Mouse (Mus musculus) frontal cortex, adult 2 months (tissue): ENCODE results near the gene Eml3. TPM values are rescaled to one million over a fixed set of nuclear protein-coding genes. Genes with fewer than 3 reads are reported as not detected.

Source experiments
- DNase-seq, 2 experiments: peaks; one replicate each; pipeline ENCODE4 v3.0.0; 2022; ENCODE audit warnings: low spot score in 1 of 2; ENCODE audit errors: extremely low spot score in 1 of 2
- polyA plus RNA-seq: library from polyadenylated mRNA; depleted of rRNA; stranded (reverse); fragments of >200 nt; gene quantifications from 2 replicates; pipeline ENCODE4 v1.2.3, GENCODE M21; 2012

Gene Eml3
- polyA plus RNA-seq, 1 experiment = 14.1 TPM

GRCm38 (mm10) chr19:8911810-8912209 lies 17.5 kb upstream of the Eml3 start:
- peak in 1 of 2 experiments; percentile 60 for DNase-seq

GRCm38 (mm10) chr19:8914212-8914611 lies 15.1 kb upstream of the Eml3 start:
- DNase-seq = peak in 1 of 2 experiments; percentile 42

GRCm38 (mm10) chr19:8919000-8919399 lies 10.4 kb upstream of the Eml3 start:
- DNase-seq = no peak

GRCm38 (mm10) chr19:8919684-8920072 lies 9.7 kb upstream of the Eml3 start:
- no peak for DNase-seq

- peak; percentile 91 to 95 for DNase-seq
Measured at GRCm38 (mm10) chr19:8920073-8920736, 9.1 kb upstream of the Eml3 start, which contains the start of gene B3gat3. B3gat3 (plus strand) TSS chr19:8920374.

- DNase-seq = no peak
Measured at GRCm38 (mm10) chr19:8920836-8921291, 8.5 kb upstream of the Eml3 start.

GRCm38 (mm10) chr19:8921741-8922140 lies 7.6 kb upstream of the Eml3 start:
- DNase-seq = no peak

- DNase-seq = no peak
Measured at GRCm38 (mm10) chr19:8926766-8927165, 2.6 kb upstream of the Eml3 start.

GRCm38 (mm10) chr19:8927891-8928525 lies 1.3 kb upstream of the Eml3 start:
- no peak for DNase-seq

- no peak for DNase-seq
Measured at GRCm38 (mm10) chr19:8928689-8929223, 596 bp upstream of the Eml3 start.

GRCm38 (mm10) chr19:8930117-8930516 lies 765 bp downstream of the Eml3 start:
- DNase-seq = no peak

- DNase-seq = no peak
Measured at GRCm38 (mm10) chr19:8930771-8931170, 1.4 kb downstream of the Eml3 start.

- DNase-seq = no peak
Measured at GRCm38 (mm10) chr19:8936736-8937135, 7.4 kb downstream of the Eml3 start.

- DNase-seq = no peak
Measured at GRCm38 (mm10) chr19:8940526-8941133, 11.3 kb downstream of the Eml3 start.

- no peak for DNase-seq
Measured at GRCm38 (mm10) chr19:8941136-8941514, 11.8 kb downstream of the Eml3 start.

GRCm38 (mm10) chr19:8941515-8942217 lies 12.3 kb downstream of the Eml3 start, which contains the start of gene Mta2:
Mta2 (plus strand) TSS chr19:8941875.
- peak; percentile 85 to 95 for DNase-seq

GRCm38 (mm10) chr19:8942276-8942964 lies 13.1 kb downstream of the Eml3 start:
- DNase-seq = no peak

GRCm38 (mm10) chr19:8943047-8943446 lies 13.7 kb downstream of the Eml3 start:
- DNase-seq = no peak

GRCm38 (mm10) chr19:8944062-8944461 lies 14.7 kb downstream of the Eml3 start:
- DNase-seq = no peak

- DNase-seq = no peak
Measured at GRCm38 (mm10) chr19:8944750-8945149, 15.4 kb downstream of the Eml3 start.
